Mouse (Mus musculus) lung, embryonic 16.5 days (tissue): ENCODE data around the gene Sytl4. TPM values are rescaled to one million over a fixed set of nuclear protein-coding genes. Genes with fewer than 3 reads are reported as not detected.

ENCODE experiments used
- ATAC-seq: fragments of 200-750 bp; cut with Nextera tagmentation; 2 replicates; pipeline ENCODE4 v1.8.0; 2017; ENCODE audit warnings: low read depth, mild to moderate bottlenecking, moderate library complexity
- H3K27ac ChIP-seq: fragments of 300-500 bp; sonication (generic); 2 replicates; pipeline ENCODE4 v1.5.1; 2014; ENCODE audit warnings: mild to moderate bottlenecking, control low read depth, low read length
- H3K27me3 ChIP-seq: fragments of 300-500 bp; sonication (generic); 2 replicates; pipeline ENCODE4 v1.6.1; 2014; ENCODE audit warnings: low read depth, low read length, mixed read lengths; ENCODE audit not compliant: control insufficient read depth, insufficient read depth
- H3K36me3 ChIP-seq: fragments of 300-500 bp; sonication (generic); 2 replicates; pipeline ENCODE4 v1.6.1; 2014; ENCODE audit warnings: low read length; ENCODE audit not compliant: control insufficient read depth, insufficient read depth
- H3K4me1 ChIP-seq: fragments of 300-500 bp; sonication (generic); replicated peaks from 2 replicates; pipeline ENCODE4 v1.6.1; 2014; ENCODE audit warnings: low read length, mixed read lengths; ENCODE audit not compliant: control insufficient read depth, insufficient read depth
- H3K4me2 ChIP-seq: fragments of 300-500 bp; sonication (generic); 2 replicates; pipeline ENCODE4 v1.6.1; 2014; ENCODE audit warnings: low read depth, low read length, control low read depth
- H3K4me3 ChIP-seq: fragments of 300-500 bp; sonication (generic); 2 replicates; pipeline ENCODE4 v1.5.1; 2014; ENCODE audit warnings: mild to moderate bottlenecking, low read length, control low read depth
- H3K9ac ChIP-seq: fragments of 300-500 bp; sonication (generic); 2 replicates; pipeline ENCODE4 v1.6.1; 2014; ENCODE audit warnings: low read length, control low read depth
- H3K9me3 ChIP-seq: fragments of 300-500 bp; sonication (generic); 2 replicates; pipeline ENCODE4 v1.6.1; 2016; ENCODE audit warnings: low read length; ENCODE audit not compliant: control insufficient read depth
- WGBS: fragments of 180-500 bp; shearing (Covaris S2); extraction: QIAGEN DNeasy Blood & Tissue Kit; methylation state at CpG from one replicate; pipeline ENCODE4 v1.1.7; 2014; 5-methylcytosine and 5-hydroxymethylcytosine counted together
- polyA plus RNA-seq: library from polyadenylated mRNA; unstranded; fragments of >200 nt; fragmentation: Nextera tagmentation; extraction: Ambion mirVana; gene quantifications from 2 replicates; pipeline ENCODE4 v1.2.1, GENCODE M21; 2015

Gene Sytl4
- polyA plus RNA-seq, 1 experiment from 2014 or later: 6.2 TPM

GRCm38 (mm10) chrX:133936605-133937225, 44.9 kb downstream of the Sytl4 start:
- 75% methylated on average over 4 of the region's 4 CpGs for WGBS
- no peak for ATAC-seq
- H3K27ac ChIP-seq: no peak overlapping the region

GRCm38 (mm10) chrX:133931302-133932013, 50.2 kb downstream of the Sytl4 start:
- Histone ChIP-seq H3K4me1 (no peaks in the 10 kb centered on the region), H3K9me3 (no peaks in the 10 kb centered on the region), H3K9ac (no peak overlapping the region), H3K4me3 (no peak overlapping the region), H3K27me3 (no peaks in the 10 kb centered on the region), H3K36me3 (no peaks in the 10 kb centered on the region), H3K27ac (no peak overlapping the region), H3K4me2 (no peak overlapping the region)
- ATAC-seq: no peak
- WGBS: 56% methylated on average over 12 of the region's 12 CpGs

More at GRCm38 (mm10) chrX:133936605-133937225, 44.9 kb downstream of the Sytl4 start:
- Histone ChIP-seq H3K9me3 (no peaks in the 10 kb centered on the region), H3K36me3 (no peaks in the 10 kb centered on the region), H3K4me1 (no peaks in the 10 kb centered on the region), H3K4me2 (no peak overlapping the region), H3K27me3 (no peaks in the 10 kb centered on the region; the same call in 1 of the 2 replicates), H3K4me3 (no peak overlapping the region), H3K9ac (no peak overlapping the region)

DNA sequence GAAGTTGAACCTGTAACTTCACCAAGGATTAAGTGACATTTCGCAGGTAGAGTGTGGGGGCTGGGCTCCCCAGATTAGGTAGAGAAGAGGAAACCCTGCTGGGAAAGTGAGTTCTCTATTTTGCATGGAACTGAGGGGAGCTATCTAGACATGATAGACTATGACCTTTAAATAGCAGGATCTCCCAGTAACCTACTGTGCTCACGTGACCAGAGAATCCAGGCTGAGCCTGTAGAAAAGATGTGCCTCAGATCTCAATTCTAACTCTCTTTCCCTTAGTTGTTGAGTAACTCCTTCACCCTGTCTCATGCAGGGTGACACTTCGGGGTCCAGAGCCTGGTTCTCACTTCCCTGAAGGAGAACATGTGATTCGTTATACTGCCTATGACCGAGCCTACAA, 54.9 kb downstream of the Sytl4 start:
- H3K4me3 ChIP-seq: no peak overlapping the region
- H3K4me1 ChIP-seq: no peaks in the 10 kb centered on the region
- no peaks in the 10 kb centered on the region for H3K9me3 ChIP-seq
- ATAC-seq: no peak
- no peaks in the 10 kb centered on the region for H3K27me3 ChIP-seq
- no peak overlapping the region for H3K9ac ChIP-seq
- no peaks in the 10 kb centered on the region for H3K36me3 ChIP-seq
- H3K27ac ChIP-seq: no peak overlapping the region
- WGBS: 62% methylated on average over 5 of the region's 5 CpGs
- no peak overlapping the region for H3K4me2 ChIP-seq

GRCm38 (mm10) chrX:133921187-133921586, 60.4 kb downstream of the Sytl4 start:
- H3K9ac ChIP-seq: no peak overlapping the region
- no peak overlapping the region for H3K27ac ChIP-seq
- no peaks in the 10 kb centered on the region for H3K9me3 ChIP-seq
- H3K4me2 ChIP-seq: no peak overlapping the region
- H3K4me1 ChIP-seq: no peaks in the 10 kb centered on the region
- H3K27me3 ChIP-seq: no peaks in the 10 kb centered on the region
- ATAC-seq: no peak
- H3K4me3 ChIP-seq: no peak overlapping the region
- 65% methylated on average over 4 of the region's 4 CpGs for WGBS
- no peaks in the 10 kb centered on the region for H3K36me3 ChIP-seq

GRCm38 (mm10) chrX:133914219-133914618, 67.4 kb downstream of the Sytl4 start:
- no peaks in the 10 kb centered on the region for H3K27me3 ChIP-seq
- peak; percentile 52 for ATAC-seq
- H3K27ac ChIP-seq: peak overlapping the region; percentile 37
- H3K4me2 ChIP-seq: no peak overlapping the region
- H3K4me1 ChIP-seq: no peaks in the 10 kb centered on the region
- 27% methylated on average over 7 of the region's 7 CpGs for WGBS
- H3K9ac ChIP-seq: no peak overlapping the region
- H3K36me3 ChIP-seq: no peaks in the 10 kb centered on the region
- H3K4me3 ChIP-seq: no peak overlapping the region
- no peaks in the 10 kb centered on the region for H3K9me3 ChIP-seq

DNA sequence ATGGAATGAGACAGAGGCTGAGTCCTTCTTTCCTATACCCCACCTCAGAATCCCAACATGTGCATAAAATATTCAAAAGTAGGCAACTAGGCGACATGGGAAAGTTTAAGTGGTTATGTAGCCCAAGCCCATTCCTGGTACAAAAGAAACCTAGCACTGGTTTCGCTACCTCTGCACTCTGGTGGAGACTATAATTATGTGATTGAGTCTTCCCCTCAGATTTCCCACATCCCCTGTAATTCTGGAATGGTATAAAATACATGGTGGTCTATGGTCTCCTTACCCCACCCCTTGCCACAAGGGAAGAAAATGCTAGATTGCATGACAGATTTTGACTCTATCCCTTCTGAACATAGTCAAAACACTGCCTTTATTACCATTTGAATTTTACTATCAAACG, 68.6 kb downstream of the Sytl4 start:
- Histone ChIP-seq H3K36me3 (no peaks in the 10 kb centered on the region), H3K4me2 (no peak overlapping the region), H3K27ac (no peak overlapping the region), H3K27me3 (no peaks in the 10 kb centered on the region), H3K4me1 (no peaks in the 10 kb centered on the region), H3K4me3 (no peak overlapping the region), H3K9ac (no peak overlapping the region), H3K9me3 (no peaks in the 10 kb centered on the region)
- 90% methylated on average over 3 of the region's 3 CpGs for WGBS
- no peak for ATAC-seq

GRCm38 (mm10) chrX:133911397-133912103, 70.1 kb downstream of the Sytl4 start:
- no peaks in the 10 kb centered on the region for H3K27me3 ChIP-seq
- H3K4me3 ChIP-seq: no peak overlapping the region
- H3K9me3 ChIP-seq: no peaks in the 10 kb centered on the region
- no peaks in the 10 kb centered on the region for H3K4me1 ChIP-seq
- peak overlapping the region; percentile 85 for H3K27ac ChIP-seq
- H3K9ac ChIP-seq: no peak overlapping the region
- ATAC-seq: peak; percentile 86
- H3K4me2 ChIP-seq: 0 out of 2 replicates have a peak overlapping the region, but pooled peaks have one; percentile 3
- WGBS: 38% methylated on average over 10 of the region's 10 CpGs
- no peaks in the 10 kb centered on the region for H3K36me3 ChIP-seq

GRCm38 (mm10) chrX:133908261-133908660, 73.4 kb downstream of the Sytl4 start, which contains the start of gene Srpx2:
TSS of gene Srpx2 (plus strand) at chrX:133908426.
- H3K4me3 ChIP-seq: peak within 1 kb of the TSS; percentile 37
- H3K9ac ChIP-seq: peak within 1 kb of the TSS; percentile 39
- H3K27me3 ChIP-seq: no peaks in the 10 kb centered on the region
- ATAC-seq: peak; percentile 45; the same call in 1 of the 2 replicates
- 28% methylated on average over 3 of the region's 3 CpGs for WGBS
- H3K4me1 ChIP-seq: no peaks in the 10 kb centered on the region
- no peaks in the 10 kb centered on the region for H3K36me3 ChIP-seq
- 0 out of 2 replicates have a peak within 1 kb of the TSS, but pooled peaks have one; percentile 12 for H3K27ac ChIP-seq
- H3K4me2 ChIP-seq: peak within 1 kb of the TSS; percentile 39
- no peaks in the 10 kb centered on the region for H3K9me3 ChIP-seq

DNA sequence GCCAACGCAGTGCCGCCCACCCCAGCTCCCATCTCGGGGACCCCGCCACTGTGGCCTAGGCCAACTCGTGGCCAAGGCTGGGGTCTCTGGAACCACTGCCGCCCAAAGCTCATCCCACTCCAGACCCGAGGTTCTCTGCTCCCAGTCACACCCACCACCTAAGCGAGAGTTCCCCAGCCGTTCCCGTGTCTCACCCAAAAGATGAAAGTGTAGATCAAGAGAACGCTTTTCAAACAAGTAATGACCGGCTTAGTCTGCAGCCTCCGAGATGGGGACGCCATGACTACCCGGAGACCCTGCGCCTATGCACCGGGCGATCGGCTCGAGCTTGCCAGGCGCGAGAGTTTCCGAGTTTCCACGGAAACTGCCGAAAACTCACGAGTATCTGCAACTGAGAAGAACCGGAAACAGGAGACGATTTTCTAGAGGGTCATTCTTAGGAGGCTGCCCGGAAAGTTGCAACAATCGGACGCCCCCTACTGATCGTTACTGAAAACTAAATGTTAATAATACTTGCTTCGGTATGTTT, 83.5 kb downstream of the Sytl4 start, which contains the start of gene Tspan6:
Gene Tspan6, minus strand, starts transcription at position 416 of the 529 bp plus-strand sequence.
- Histone ChIP-seq H3K4me3 (peak within 1 kb of the TSS; percentile 66), H3K9me3 (no peaks in the 10 kb centered on the region), H3K36me3 (0 out of 2 replicates have a peak, but pooled peaks cover 2% of the 10 kb centered on the region), H3K4me1 (no peaks in the 10 kb centered on the region), H3K27ac (no peak within 1 kb of the TSS), H3K27me3 (no peaks in the 10 kb centered on the region), H3K9ac (peak within 1 kb of the TSS; percentile 80), H3K4me2 (peak within 1 kb of the TSS; percentile 50)
- WGBS: 19% methylated on average over 33 of the region's 33 CpGs
- peak; percentile 91 for ATAC-seq
